Mouse (Mus musculus) midbrain, embryonic 15.5 days (tissue): Measurements from ENCODE around the gene Polr3e. TPM values are rescaled to one million over a fixed set of nuclear protein-coding genes. Genes with fewer than 3 reads are reported as not detected.

Experiments used
- ATAC-seq: fragments of 200-750 bp; cut with Nextera tagmentation; replicated peaks from 2 replicates; pipeline ENCODE4 v1.8.0; 2017; ENCODE audit warnings: moderate TSS enrichment
- H3K27ac ChIP-seq: fragments of 300-500 bp; sonication (generic); 2 replicates; pipeline ENCODE4 v1.5.1; 2015; ENCODE audit warnings: mild to moderate bottlenecking, inconsistent platforms
- H3K27me3 ChIP-seq: fragments of 300-500 bp; sonication (generic); replicated peaks from 2 replicates; pipeline ENCODE4 v1.6.1; 2015; ENCODE audit warnings: inconsistent platforms
- H3K36me3 ChIP-seq: fragments of 300-500 bp; sonication (generic); replicated peaks from 2 replicates; pipeline ENCODE4 v1.6.1; 2015; ENCODE audit warnings: inconsistent platforms
- H3K4me1 ChIP-seq: fragments of 300-500 bp; sonication (generic); 2 replicates; pipeline ENCODE4 v1.6.1; 2015; ENCODE audit warnings: inconsistent platforms
- H3K4me2 ChIP-seq: fragments of 300-500 bp; sonication (generic); 2 replicates; pipeline ENCODE4 v1.6.1; 2015; ENCODE audit warnings: inconsistent platforms, mild to moderate bottlenecking, moderate library complexity
- H3K4me3 ChIP-seq: fragments of 300-500 bp; sonication (generic); 2 replicates; pipeline ENCODE4 v1.5.1; 2015; ENCODE audit warnings: mild to moderate bottlenecking, inconsistent platforms
- H3K9ac ChIP-seq: fragments of 300-500 bp; sonication (generic); 2 replicates; pipeline ENCODE4 v1.6.1; 2015; ENCODE audit warnings: mild to moderate bottlenecking, inconsistent platforms
- H3K9me3 ChIP-seq: fragments of 300-500 bp; sonication (generic); 2 replicates; pipeline ENCODE4 v1.6.1; 2016; ENCODE audit warnings: inconsistent platforms
- WGBS: fragments of 180-500 bp; shearing (Covaris S2); methylation state at CpG from one replicate; pipeline ENCODE4 v1.1.7; 2015; ENCODE audit warnings: mixed read lengths; 5-methylcytosine and 5-hydroxymethylcytosine counted together
- polyA plus RNA-seq: library from polyadenylated mRNA; unstranded; fragments of >200 nt; fragmentation: Nextera tagmentation; extraction: Ambion mirVana; gene quantifications from 2 replicates; pipeline ENCODE4 v1.2.1, GENCODE M21; 2015

The Polr3e gene
- 25.5 and 28.1 TPM in 2 replicates for polyA plus RNA-seq

- Histone ChIP-seq H3K9me3 (no peaks in the 10 kb centered on the region), H3K4me1 (peaks cover 18% of the 10 kb centered on the region), H3K4me3 (peak within 1 kb of the TSS; percentile 89), H3K4me2 (peak within 1 kb of the TSS; percentile 60), H3K9ac (peak within 1 kb of the TSS; percentile 81), H3K27ac (peak within 1 kb of the TSS; percentile 84), H3K36me3 (no peaks in the 10 kb centered on the region), H3K27me3 (no peaks in the 10 kb centered on the region)
- WGBS: under 1% methylated on average over 99 of the region's 102 CpGs
- peak; percentile 94 for ATAC-seq
These were observed at the start of gene Polr3e for GRCm38 (mm10) chr7:120917592-120918461. Gene Polr3e, plus strand, starts transcription at chr7:120917744.

GRCm38 (mm10) chr7:120869883-120870282, 47.7 kb upstream of the Polr3e start:
- H3K9ac ChIP-seq: no peak overlapping the region
- no peak for ATAC-seq
- no peak overlapping the region for H3K27ac ChIP-seq
- H3K4me1 ChIP-seq: peaks cover 9% of the 10 kb centered on the region
- H3K4me3 ChIP-seq: no peak overlapping the region
- H3K36me3 ChIP-seq: no peaks in the 10 kb centered on the region
- WGBS: 60% methylated on average over 5 of the region's 5 CpGs
- H3K4me2 ChIP-seq: no peak overlapping the region
- no peaks in the 10 kb centered on the region for H3K27me3 ChIP-seq
- no peaks in the 10 kb centered on the region for H3K9me3 ChIP-seq

GRCm38 (mm10) chr7:120870431-120871008, 47.0 kb upstream of the Polr3e start:
- H3K27ac ChIP-seq: no peak overlapping the region; the same call in 1 of the 2 replicates
- H3K4me3 ChIP-seq: no peak overlapping the region
- no peaks in the 10 kb centered on the region for H3K9me3 ChIP-seq
- peaks cover 4% of the 10 kb centered on the region for H3K4me1 ChIP-seq
- H3K27me3 ChIP-seq: no peaks in the 10 kb centered on the region
- WGBS: 59% methylated on average over 5 of the region's 5 CpGs
- ATAC-seq: no peak
- no peak overlapping the region for H3K4me2 ChIP-seq
- no peaks in the 10 kb centered on the region for H3K36me3 ChIP-seq
- H3K9ac ChIP-seq: no peak overlapping the region

GRCm38 (mm10) chr7:120873083-120873482, 44.5 kb upstream of the Polr3e start:
- H3K9me3 ChIP-seq: no peaks in the 10 kb centered on the region
- no peak overlapping the region for H3K27ac ChIP-seq
- no peaks in the 10 kb centered on the region for H3K36me3 ChIP-seq
- H3K9ac ChIP-seq: no peak overlapping the region
- no peak overlapping the region for H3K4me3 ChIP-seq
- no peak for ATAC-seq
- H3K4me2 ChIP-seq: no peak overlapping the region
- H3K4me1 ChIP-seq: no peaks in the 10 kb centered on the region
- H3K27me3 ChIP-seq: no peaks in the 10 kb centered on the region
- WGBS: 76% methylated on average over 12 of the region's 12 CpGs

DNA sequence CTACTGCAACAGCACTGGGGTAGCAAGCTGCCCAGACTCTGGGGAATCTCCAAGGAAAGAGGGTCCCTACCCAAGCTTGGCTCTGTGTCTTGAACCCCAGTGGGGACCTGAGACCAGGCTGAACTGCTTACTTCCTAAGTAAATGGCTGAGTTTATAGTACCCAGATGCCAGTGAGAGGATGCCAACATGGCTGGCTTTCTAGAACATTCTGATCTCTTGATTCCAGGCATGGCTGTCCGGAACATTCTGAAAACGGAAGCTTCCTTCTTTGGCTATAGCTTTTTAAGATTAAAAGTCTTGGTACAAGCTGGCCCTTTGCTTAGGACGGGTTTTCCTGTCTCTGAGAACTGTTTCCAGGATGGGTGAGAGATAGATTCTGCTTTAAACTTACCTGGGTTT, 43.5 kb upstream of the Polr3e start:
- Histone ChIP-seq H3K4me3 (no peak overlapping the region), H3K9me3 (no peaks in the 10 kb centered on the region), H3K9ac (no peak overlapping the region), H3K27ac (no peak overlapping the region), H3K36me3 (no peaks in the 10 kb centered on the region), H3K4me2 (no peak overlapping the region), H3K27me3 (no peaks in the 10 kb centered on the region), H3K4me1 (no peaks in the 10 kb centered on the region)
- no peak for ATAC-seq
- 93% methylated on average over 3 of the region's 3 CpGs for WGBS

GRCm38 (mm10) chr7:120874764-120875539, 42.6 kb upstream of the Polr3e start:
- H3K9ac ChIP-seq: no peak overlapping the region
- H3K9me3 ChIP-seq: no peaks in the 10 kb centered on the region
- H3K4me3 ChIP-seq: no peak overlapping the region
- H3K36me3 ChIP-seq: no peaks in the 10 kb centered on the region
- no peaks in the 10 kb centered on the region for H3K27me3 ChIP-seq
- no peak overlapping the region for H3K4me2 ChIP-seq
- H3K27ac ChIP-seq: no peak overlapping the region
- 80% methylated on average over 7 of the region's 7 CpGs for WGBS
- H3K4me1 ChIP-seq: no peaks in the 10 kb centered on the region
- no peak for ATAC-seq

DNA sequence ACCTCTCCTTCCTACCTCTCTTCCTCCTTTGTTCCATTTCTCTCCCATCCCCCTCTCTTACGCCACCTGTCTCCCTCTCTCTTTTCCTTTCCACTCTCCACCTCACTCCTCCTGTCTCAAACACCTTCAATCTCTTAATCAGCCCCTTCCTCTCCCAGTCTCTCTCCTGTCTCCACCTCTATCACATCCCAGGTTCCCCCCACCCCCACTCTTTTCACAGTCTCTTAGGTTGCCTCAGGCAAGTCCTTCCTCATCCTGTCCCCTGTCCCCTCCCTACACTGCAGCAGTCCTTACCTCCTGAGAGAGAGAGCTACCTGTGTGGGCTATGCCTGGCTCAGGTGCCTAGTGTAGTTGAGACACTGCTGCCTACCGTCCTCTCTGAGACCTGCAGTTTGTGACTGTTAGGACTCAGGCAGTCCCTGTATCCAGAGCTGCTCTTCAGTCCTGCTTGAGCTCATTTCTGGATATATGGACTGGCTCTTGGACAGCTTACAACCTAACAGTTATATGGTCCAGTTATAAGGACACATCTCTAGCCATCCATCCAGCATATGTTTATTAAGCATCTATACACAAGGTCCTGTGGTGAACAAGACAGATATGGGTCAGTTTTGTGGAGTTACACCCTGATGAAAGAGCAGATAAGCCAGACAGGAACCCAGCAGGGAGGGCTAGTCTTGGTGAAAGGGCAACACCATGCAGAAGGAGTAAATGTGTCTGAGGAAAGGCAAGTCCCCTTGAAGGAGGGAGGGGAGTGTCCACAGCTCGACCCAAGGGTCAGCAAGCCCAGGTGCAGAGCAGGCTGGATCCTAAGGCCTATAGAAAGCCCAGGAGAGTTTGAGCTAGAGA, 41.8 kb upstream of the Polr3e start:
- no peaks in the 10 kb centered on the region for H3K9me3 ChIP-seq
- WGBS: 82% methylated on average over 3 of the region's 3 CpGs
- no peaks in the 10 kb centered on the region for H3K4me1 ChIP-seq
- no peak overlapping the region for H3K4me2 ChIP-seq
- no peak overlapping the region for H3K27ac ChIP-seq
- H3K4me3 ChIP-seq: no peak overlapping the region
- no peak overlapping the region for H3K9ac ChIP-seq
- H3K36me3 ChIP-seq: 0 out of 2 replicates have a peak, but pooled peaks cover 6% of the 10 kb centered on the region
- H3K27me3 ChIP-seq: no peaks in the 10 kb centered on the region
- ATAC-seq: no peak

DNA sequence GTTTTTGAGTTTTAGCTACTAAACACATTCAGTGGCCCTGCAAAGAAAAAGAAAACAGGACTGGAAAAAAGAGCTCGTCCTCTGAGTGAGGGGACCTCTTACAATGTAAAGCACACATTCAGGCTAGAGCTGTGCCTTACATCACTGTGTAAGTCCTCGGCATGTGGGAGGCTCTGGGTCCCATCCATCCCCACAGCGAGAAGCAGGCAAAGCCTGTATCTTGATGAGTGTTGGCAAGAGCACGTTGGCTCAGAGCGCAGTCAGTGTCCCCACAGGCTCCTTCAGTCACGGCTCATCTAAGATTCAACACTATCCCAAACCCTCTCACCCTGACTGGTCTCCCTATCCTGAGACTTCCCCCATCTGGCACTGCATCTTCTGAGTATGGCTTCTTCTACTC, 39.3 kb upstream of the Polr3e start:
- 0 out of 2 replicates have a peak, but pooled peaks cover 7% of the 10 kb centered on the region for H3K36me3 ChIP-seq
- 75% methylated on average over 6 of the region's 6 CpGs for WGBS
- H3K4me2 ChIP-seq: no peak overlapping the region
- no peaks in the 10 kb centered on the region for H3K4me1 ChIP-seq
- H3K27me3 ChIP-seq: no peaks in the 10 kb centered on the region
- H3K4me3 ChIP-seq: no peak overlapping the region
- no peak for ATAC-seq
- no peak overlapping the region for H3K27ac ChIP-seq
- H3K9ac ChIP-seq: no peak overlapping the region
- H3K9me3 ChIP-seq: no peaks in the 10 kb centered on the region

DNA sequence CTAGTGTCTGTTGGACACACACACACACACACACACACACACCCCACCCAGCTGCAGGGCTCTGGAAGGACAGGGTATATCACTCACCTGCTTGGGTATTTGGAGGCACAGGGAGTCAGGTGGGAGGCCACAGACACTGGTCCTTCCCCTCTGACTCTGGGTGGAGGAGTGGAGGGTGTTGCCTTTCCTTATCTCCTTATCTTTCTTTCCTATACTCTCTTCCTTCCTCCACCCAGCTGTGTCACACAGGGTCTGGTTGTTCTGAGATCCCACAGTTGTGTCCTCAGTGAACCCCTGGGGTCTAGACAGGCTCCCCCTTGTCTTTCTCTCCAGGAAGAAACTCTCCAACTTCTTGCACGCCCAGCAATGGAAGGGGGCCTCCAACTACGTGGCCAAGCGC, 37.6 kb upstream of the Polr3e start:
- Histone ChIP-seq H3K9me3 (no peaks in the 10 kb centered on the region), H3K4me1 (no peaks in the 10 kb centered on the region), H3K9ac (no peak overlapping the region), H3K27ac (no peak overlapping the region), H3K27me3 (no peaks in the 10 kb centered on the region), H3K4me2 (no peak overlapping the region), H3K36me3 (peaks cover 17% of the 10 kb centered on the region), H3K4me3 (no peak overlapping the region)
- ATAC-seq: no peak
- 95% methylated on average over 3 of the region's 3 CpGs for WGBS

DNA sequence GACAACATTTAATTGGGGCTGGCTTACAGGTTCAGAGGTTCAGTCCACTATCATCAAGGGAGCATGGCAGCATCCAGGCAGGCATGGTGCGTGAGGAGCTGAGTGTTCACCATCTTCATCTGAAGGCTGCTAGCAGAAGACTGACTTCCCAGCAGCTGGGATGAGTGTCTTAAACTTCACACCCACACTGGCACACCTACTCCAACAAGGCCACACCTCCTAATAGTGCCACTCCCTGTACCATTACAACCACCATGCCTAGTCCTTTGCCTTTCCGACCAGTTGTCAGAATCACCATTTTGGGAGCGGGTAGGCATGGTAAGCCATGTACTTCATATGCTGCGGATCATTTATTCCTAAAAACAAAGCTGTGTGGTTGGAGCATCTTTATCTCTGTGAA, 36.8 kb upstream of the Polr3e start:
- 96% methylated on average over 4 of the region's 4 CpGs for WGBS
- H3K27ac ChIP-seq: no peak overlapping the region
- H3K9ac ChIP-seq: no peak overlapping the region
- no peaks in the 10 kb centered on the region for H3K9me3 ChIP-seq
- H3K4me3 ChIP-seq: no peak overlapping the region
- peaks cover 18% of the 10 kb centered on the region for H3K36me3 ChIP-seq
- no peaks in the 10 kb centered on the region for H3K4me1 ChIP-seq
- no peak overlapping the region for H3K4me2 ChIP-seq
- no peak for ATAC-seq
- H3K27me3 ChIP-seq: no peaks in the 10 kb centered on the region

- no peak overlapping the region for H3K4me2 ChIP-seq
- H3K9ac ChIP-seq: no peak overlapping the region
- WGBS: 69% methylated on average over 2 of the region's 2 CpGs
- H3K27me3 ChIP-seq: no peaks in the 10 kb centered on the region
- no peaks in the 10 kb centered on the region for H3K9me3 ChIP-seq
- no peak for ATAC-seq
- H3K36me3 ChIP-seq: peaks cover 23% of the 10 kb centered on the region
- no peak overlapping the region for H3K27ac ChIP-seq
- H3K4me1 ChIP-seq: no peaks in the 10 kb centered on the region
- no peak overlapping the region for H3K4me3 ChIP-seq
These were observed 36.1 kb upstream of the Polr3e start for GRCm38 (mm10) chr7:120881451-120881850.
